Mouse (Mus musculus): ENCODE results near the gene Actr5. TPM values are rescaled to one million over a fixed set of nuclear protein-coding genes. Genes with fewer than 3 reads are reported as not detected.

Actr5 gene
- polyA plus RNA-seq, 1 experiment from 2014 or later, result 16.2 TPM

GRCm38 (mm10) chr2:158658822-158659221 lies 34.1 kb downstream of the Actr5 start:
- Histone ChIP-seq H3K27ac (peak overlapping the region; percentile 65), H3K4me3 (no peak overlapping the region), H3K27me3 (ENCODE audit: low read depth, poor library complexity, severe bottlenecking) (0 out of 2 replicates have a peak, but pooled peaks cover under 1% of the 10 kb centered on the region), H3K9me3 (replicated peaks) (no peaks in the 10 kb centered on the region), H3K36me3 (no peaks in the 10 kb centered on the region), H3K4me1 (peaks cover 15% of the 10 kb centered on the region)
- 61% methylated on average over 6 of the region's 6 CpGs for WGBS
- DNase-seq (ENCODE audit: low spot score), result no peak

GRCm38 (mm10) chr2:158659346-158659745 lies 34.7 kb downstream of the Actr5 start:
- Histone ChIP-seq H3K27ac (peak overlapping the region; percentile 65; the same call in 1 of the 2 replicates), H3K4me1 (peaks cover 15% of the 10 kb centered on the region), H3K9me3 (replicated peaks) (no peaks in the 10 kb centered on the region), H3K36me3 (no peaks in the 10 kb centered on the region), H3K4me3 (no peak overlapping the region), H3K27me3 (ENCODE audit: low read depth, poor library complexity, severe bottlenecking) (peaks cover 6% of the 10 kb centered on the region; the same call in 1 of the 2 replicates)
- no peak for DNase-seq (ENCODE audit: low spot score)
- WGBS, result 77% methylated on average over 3 of the region's 3 CpGs

- peaks cover 64% of the 10 kb centered on the region for H3K27me3 ChIP-seq (ENCODE audit: low read depth, poor library complexity, severe bottlenecking)
- DNase-seq (ENCODE audit: low spot score), result no peak
- H3K36me3 ChIP-seq, result no peaks in the 10 kb centered on the region
- no peak within 1 kb of the TSS for H3K27ac ChIP-seq
- 80% methylated on average over 4 of the region's 4 CpGs for WGBS
- H3K4me3 ChIP-seq, result no peak within 1 kb of the TSS
- no peaks in the 10 kb centered on the region for H3K9me3 ChIP-seq (replicated peaks)
- H3K4me1 ChIP-seq, result peaks cover 28% of the 10 kb centered on the region
Measured at GRCm38 (mm10) chr2:158665098-158665497, 40.4 kb downstream of the Actr5 start, which contains the start of gene Ppp1r16b. Ppp1r16b (plus strand) TSS chr2:158665398.

- H3K27ac ChIP-seq, result no peak overlapping the region
- no peaks in the 10 kb centered on the region for H3K9me3 ChIP-seq (replicated peaks)
- H3K36me3 ChIP-seq, result no peaks in the 10 kb centered on the region
- H3K27me3 ChIP-seq (ENCODE audit: low read depth, poor library complexity, severe bottlenecking), result peaks cover 75% of the 10 kb centered on the region
- no peak for DNase-seq (ENCODE audit: low spot score)
- peaks cover 39% of the 10 kb centered on the region for H3K4me1 ChIP-seq
- 47% methylated on average over 13 of the region's 13 CpGs for WGBS
- no peak overlapping the region for H3K4me3 ChIP-seq
Measured at GRCm38 (mm10) chr2:158666071-158666800, 41.5 kb downstream of the Actr5 start.

GRCm38 (mm10) chr2:158667022-158667670 lies 42.5 kb downstream of the Actr5 start:
- Histone ChIP-seq H3K4me3 (peak overlapping the region; percentile 66), H3K4me1 (peaks cover 40% of the 10 kb centered on the region), H3K36me3 (no peaks in the 10 kb centered on the region), H3K27ac (peak overlapping the region; percentile 73), H3K27me3 (ENCODE audit: low read depth, poor library complexity, severe bottlenecking) (peaks cover 75% of the 10 kb centered on the region), H3K9me3 (replicated peaks) (no peaks in the 10 kb centered on the region)
- WGBS, result under 1% methylated on average over 47 of the region's 47 CpGs
- DNase-seq (ENCODE audit: low spot score), result peak; percentile 71

- peaks cover 44% of the 10 kb centered on the region for H3K4me1 ChIP-seq
- no peaks in the 10 kb centered on the region for H3K9me3 ChIP-seq (replicated peaks)
- H3K4me3 ChIP-seq, result peak overlapping the region; percentile 66
- peaks cover 75% of the 10 kb centered on the region for H3K27me3 ChIP-seq (ENCODE audit: low read depth, poor library complexity, severe bottlenecking)
- H3K36me3 ChIP-seq, result no peaks in the 10 kb centered on the region
- peak overlapping the region; percentile 73 for H3K27ac ChIP-seq
- DNase-seq (ENCODE audit: low spot score), result peak; percentile 64
- WGBS, result under 1% methylated on average over 54 of the region's 54 CpGs
Measured at GRCm38 (mm10) chr2:158667671-158668432, 43.2 kb downstream of the Actr5 start.

- WGBS, result 5% methylated on average over 23 of the region's 23 CpGs
- peaks cover 51% of the 10 kb centered on the region for H3K4me1 ChIP-seq
- peaks cover 75% of the 10 kb centered on the region for H3K27me3 ChIP-seq (ENCODE audit: low read depth, poor library complexity, severe bottlenecking)
- DNase-seq (ENCODE audit: low spot score), result no peak
- H3K4me3 ChIP-seq, result peak overlapping the region; percentile 66
- H3K36me3 ChIP-seq, result no peaks in the 10 kb centered on the region
- H3K9me3 ChIP-seq (replicated peaks), result no peaks in the 10 kb centered on the region
- H3K27ac ChIP-seq, result peak overlapping the region; percentile 73; the same call in 1 of the 2 replicates
Measured at GRCm38 (mm10) chr2:158668433-158669010, 43.8 kb downstream of the Actr5 start.

- no peak overlapping the region for H3K27ac ChIP-seq
- H3K27me3 ChIP-seq (ENCODE audit: low read depth, poor library complexity, severe bottlenecking), result peaks cover 67% of the 10 kb centered on the region
- H3K4me1 ChIP-seq, result peaks cover 60% of the 10 kb centered on the region
- no peaks in the 10 kb centered on the region for H3K9me3 ChIP-seq (replicated peaks)
- H3K4me3 ChIP-seq, result peak overlapping the region; percentile 66; the same call in 1 of the 2 replicates
- 58% methylated on average over 13 of the region's 13 CpGs for WGBS
- no peaks in the 10 kb centered on the region for H3K36me3 ChIP-seq
- DNase-seq (ENCODE audit: low spot score), result no peak
Measured at GRCm38 (mm10) chr2:158669199-158670195, 44.8 kb downstream of the Actr5 start.

- Histone ChIP-seq H3K27ac (no peak overlapping the region), H3K4me3 (no peak overlapping the region), H3K36me3 (no peaks in the 10 kb centered on the region), H3K27me3 (ENCODE audit: low read depth, poor library complexity, severe bottlenecking) (peaks cover 57% of the 10 kb centered on the region), H3K4me1 (peaks cover 63% of the 10 kb centered on the region), H3K9me3 (replicated peaks) (no peaks in the 10 kb centered on the region)
- DNase-seq (ENCODE audit: low spot score), result no peak
- WGBS, result 40% methylated on average over 10 of the region's 10 CpGs
Measured at GRCm38 (mm10) chr2:158670571-158670970, 45.9 kb downstream of the Actr5 start.

GRCm38 (mm10) chr2:158672829-158673228 lies 48.1 kb downstream of the Actr5 start:
- no peak overlapping the region for H3K4me3 ChIP-seq
- H3K4me1 ChIP-seq, result peaks cover 51% of the 10 kb centered on the region
- H3K27ac ChIP-seq, result no peak overlapping the region
- no peaks in the 10 kb centered on the region for H3K36me3 ChIP-seq
- no peak for DNase-seq (ENCODE audit: low spot score)
- WGBS, result 45% methylated on average over 6 of the region's 6 CpGs
- H3K27me3 ChIP-seq (ENCODE audit: low read depth, poor library complexity, severe bottlenecking), result peaks cover 34% of the 10 kb centered on the region
- no peaks in the 10 kb centered on the region for H3K9me3 ChIP-seq (replicated peaks)

GRCm38 (mm10) chr2:158673493-158673892 lies 48.8 kb downstream of the Actr5 start:
- no peaks in the 10 kb centered on the region for H3K9me3 ChIP-seq (replicated peaks)
- no peaks in the 10 kb centered on the region for H3K36me3 ChIP-seq
- no peak overlapping the region for H3K4me3 ChIP-seq
- peak overlapping the region; percentile 7; the same call in 1 of the 2 replicates for H3K27ac ChIP-seq
- peaks cover 27% of the 10 kb centered on the region for H3K27me3 ChIP-seq (ENCODE audit: low read depth, poor library complexity, severe bottlenecking)
- peaks cover 48% of the 10 kb centered on the region for H3K4me1 ChIP-seq
- WGBS, result 69% methylated on average over 4 of the region's 4 CpGs
- no peak for DNase-seq (ENCODE audit: low spot score)
